Mouse (Mus musculus) E14TG2a.4 (cell line): ENCODE results near the gene Camkv.

Experiments
- CTCF ChIP-seq: conservative IDR thresholded peaks from 2 replicates; pipeline ENCODE4 v1.5.1; 2014; ENCODE audit warnings: low read length
- NANOG ChIP-seq: IDR thresholded peaks from 2 replicates; pipeline ENCODE4 v1.6.1; 2014; ENCODE audit warnings: borderline replicate concordance, low read length, mixed read lengths
- POU5F1 ChIP-seq: IDR thresholded peaks from 2 replicates; pipeline ENCODE4 v1.6.1; 2014; ENCODE audit warnings: low read length, borderline replicate concordance

DNA sequence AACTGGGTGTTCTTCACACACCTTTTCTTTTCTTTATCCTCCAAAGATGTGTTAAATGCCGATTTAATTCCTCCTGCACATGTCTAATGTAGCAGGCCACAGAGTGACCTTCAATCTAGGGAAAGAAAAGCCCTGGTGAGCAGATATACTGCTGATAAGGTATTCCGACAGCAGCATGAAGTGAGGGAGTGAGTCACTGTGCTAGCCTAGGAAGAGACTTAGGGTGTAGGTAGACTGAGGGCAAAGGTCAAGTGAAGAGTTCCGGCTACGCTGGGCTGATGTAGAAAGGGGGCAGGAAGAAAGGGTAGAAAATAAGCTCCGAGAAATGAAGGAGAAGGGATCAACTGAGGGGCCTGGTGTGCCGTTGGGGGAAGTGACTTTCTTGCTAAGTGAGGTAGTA is 45.2 kb upstream of the Camkv start:
- TF ChIP-seq CTCF (no peak), NANOG (no peak), POU5F1 (no peak)
